Mouse (Mus musculus) CD4-positive, CD25-positive, alpha-beta regulatory T cell, adult 4 months (primary cell): ENCODE results near the gene Ppp2r3a. TPM values are rescaled to one million over a fixed set of nuclear protein-coding genes. Genes with fewer than 3 reads are reported as not detected.

Experiments
- ATAC-seq: one replicate; pipeline ENCODE4 v1.8.0; 2017
- polyA plus RNA-seq, 2 experiments: library from polyadenylated mRNA; unstranded; fragments of 100-300 nt; shearing (Covaris generic); gene quantifications; one replicate each; pipeline ENCODE4 v1.2.1; 2017

Ppp2r3a gene
- 1 to 10 TPM; 1.7 to 2.4 TPM for polyA plus RNA-seq

- ATAC-seq: peak; percentile 72
These were observed at the start of gene Ppp2r3a for GRCm38 (mm10) chr9:101251644-101252337. Gene Ppp2r3a, minus strand, starts transcription at chr9:101251795.

DNA sequence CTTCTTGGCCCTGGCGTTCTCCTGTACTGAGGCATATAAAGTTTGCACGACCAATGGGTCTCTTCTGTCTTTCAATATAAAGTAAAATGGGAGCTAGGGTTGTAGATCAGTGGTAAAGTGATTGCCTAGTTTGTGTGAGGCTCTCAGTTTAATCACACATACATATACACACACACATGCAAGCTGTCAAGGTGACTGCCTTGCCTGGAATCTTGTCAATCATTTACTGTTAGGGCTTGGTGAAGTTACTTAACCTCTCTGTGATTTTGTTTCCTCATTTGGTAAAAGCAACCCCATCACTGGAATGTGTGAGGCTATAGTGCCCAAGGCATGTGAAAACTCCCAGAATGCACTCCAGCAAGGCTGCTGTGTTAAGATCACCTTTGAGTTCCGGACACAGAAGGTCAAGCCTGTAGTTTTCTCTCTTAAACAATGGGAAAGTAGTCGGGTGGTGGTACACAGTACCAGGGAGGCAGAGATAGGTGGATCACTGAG, 48.9 kb upstream of the Ppp2r3a start:
- no peak for ATAC-seq

- ATAC-seq: no peak
These were observed 40.4 kb upstream of the Ppp2r3a start for GRCm38 (mm10) chr9:101291676-101292660.

- no peak for ATAC-seq
These were observed 39.3 kb upstream of the Ppp2r3a start for GRCm38 (mm10) chr9:101290876-101291275.

- no peak for ATAC-seq
These were observed 38.2 kb upstream of the Ppp2r3a start for GRCm38 (mm10) chr9:101289750-101290149.

- no peak for ATAC-seq
These were observed 37.5 kb upstream of the Ppp2r3a start for GRCm38 (mm10) chr9:101288901-101289647.

DNA sequence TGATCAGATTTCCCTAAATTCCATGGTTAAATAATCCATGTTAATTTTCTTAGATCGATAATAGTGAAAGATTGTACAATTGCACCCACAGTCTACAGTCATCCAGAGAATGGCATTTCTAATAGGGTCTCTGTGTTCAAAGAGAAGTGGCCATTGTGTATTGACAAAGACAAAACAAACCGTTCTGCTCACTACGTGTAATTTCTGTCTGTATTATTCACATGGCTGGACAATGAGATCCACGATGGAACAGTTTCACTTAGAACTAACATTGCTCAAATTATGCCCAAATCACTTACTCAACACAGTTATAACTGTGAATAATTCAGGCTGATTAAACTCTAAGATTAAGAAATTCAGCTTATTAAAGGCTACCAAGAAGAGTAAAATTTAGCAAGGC, 35.2 kb upstream of the Ppp2r3a start:
- no peak for ATAC-seq

- no peak for ATAC-seq
These were observed 32.5 kb upstream of the Ppp2r3a start for GRCm38 (mm10) chr9:101284049-101284448.

- no peak for ATAC-seq
These were observed 31.1 kb upstream of the Ppp2r3a start for GRCm38 (mm10) chr9:101282651-101283050.

DNA sequence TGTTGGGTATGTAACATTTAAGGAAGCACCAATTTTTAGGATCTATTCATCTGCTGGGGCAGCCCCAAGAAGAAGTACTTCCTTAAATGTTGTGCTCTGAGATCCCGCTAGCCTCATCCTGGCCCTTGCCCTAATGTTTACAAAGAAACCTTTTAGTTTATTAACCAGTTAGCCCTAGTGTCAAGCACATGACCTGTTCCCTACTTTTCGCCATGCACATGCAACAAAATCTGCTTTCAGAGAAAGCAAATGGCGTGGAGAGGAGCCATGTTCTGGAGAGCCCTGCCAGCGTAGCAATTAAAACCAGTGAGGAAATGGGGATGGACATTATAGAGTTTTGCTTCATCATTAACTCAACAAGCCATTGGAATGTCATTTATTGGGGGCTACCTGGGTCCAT, 30.3 kb upstream of the Ppp2r3a start:
- ATAC-seq: no peak

DNA sequence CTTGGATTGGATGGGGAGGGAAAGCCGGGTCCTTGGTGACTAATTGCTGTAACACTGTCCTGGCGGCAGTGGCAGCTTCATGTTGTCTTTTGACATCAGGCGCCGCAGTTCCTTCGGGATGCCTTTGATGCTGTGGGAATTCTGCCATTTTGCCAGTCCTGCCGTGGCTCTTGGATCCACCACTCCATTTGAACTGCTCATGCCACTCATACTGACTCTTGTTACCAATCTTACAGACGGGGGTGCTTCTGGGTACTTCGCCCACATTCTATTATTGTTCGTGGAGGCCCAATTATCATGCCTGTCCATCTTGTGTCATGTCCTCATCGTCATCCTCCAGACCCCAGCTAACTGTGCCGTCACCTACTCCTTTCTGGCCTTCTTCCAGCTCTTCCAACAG, 29.7 kb upstream of the Ppp2r3a start:
- ATAC-seq: no peak

GRCm38 (mm10) chr9:101280867-101281266, 29.3 kb upstream of the Ppp2r3a start:
- no peak for ATAC-seq

- no peak for ATAC-seq
These were observed 28.6 kb upstream of the Ppp2r3a start for GRCm38 (mm10) chr9:101280211-101280610.

- no peak for ATAC-seq
These were observed 21.1 kb upstream of the Ppp2r3a start for GRCm38 (mm10) chr9:101272715-101273114.

DNA sequence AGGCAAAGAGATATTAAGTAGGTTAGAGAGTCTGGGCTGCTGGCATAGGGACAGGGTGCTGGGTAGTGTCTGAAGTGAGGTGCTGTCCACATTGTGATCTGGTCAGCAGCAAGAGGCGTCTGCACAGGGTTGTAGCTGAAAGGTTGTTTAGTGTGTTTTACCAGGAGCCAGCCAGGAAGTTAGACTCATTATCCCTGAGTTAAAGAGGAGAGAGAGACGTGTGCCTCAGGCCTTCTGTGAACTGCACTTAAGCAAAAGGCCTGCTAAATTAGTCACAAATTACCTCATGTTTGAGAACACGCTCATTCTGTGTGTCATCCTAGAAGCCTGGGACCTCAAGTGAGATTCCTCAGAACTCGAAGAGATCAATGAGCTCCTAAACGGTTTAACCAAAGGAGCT, 18.4 kb upstream of the Ppp2r3a start:
- ATAC-seq: no peak

DNA sequence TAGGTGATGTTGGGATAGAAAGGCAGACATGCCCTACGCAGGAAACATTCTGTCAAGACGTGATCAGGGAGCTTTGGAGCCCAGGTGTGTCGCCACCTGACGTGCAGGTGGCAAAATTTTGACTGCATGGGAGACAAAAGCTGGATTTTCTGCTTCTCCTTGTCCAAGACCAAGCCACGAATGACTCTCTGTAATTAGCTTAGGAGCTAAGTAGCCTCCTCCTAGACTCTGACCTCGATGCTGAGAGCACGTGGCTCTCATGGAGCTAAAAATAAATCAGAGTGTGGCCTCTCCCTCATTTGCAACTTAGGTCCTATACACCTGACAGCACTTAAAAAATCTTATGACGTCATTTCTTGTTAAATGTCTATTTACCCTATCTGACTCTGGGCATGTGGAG, 14.4 kb upstream of the Ppp2r3a start:
- no peak for ATAC-seq

DNA sequence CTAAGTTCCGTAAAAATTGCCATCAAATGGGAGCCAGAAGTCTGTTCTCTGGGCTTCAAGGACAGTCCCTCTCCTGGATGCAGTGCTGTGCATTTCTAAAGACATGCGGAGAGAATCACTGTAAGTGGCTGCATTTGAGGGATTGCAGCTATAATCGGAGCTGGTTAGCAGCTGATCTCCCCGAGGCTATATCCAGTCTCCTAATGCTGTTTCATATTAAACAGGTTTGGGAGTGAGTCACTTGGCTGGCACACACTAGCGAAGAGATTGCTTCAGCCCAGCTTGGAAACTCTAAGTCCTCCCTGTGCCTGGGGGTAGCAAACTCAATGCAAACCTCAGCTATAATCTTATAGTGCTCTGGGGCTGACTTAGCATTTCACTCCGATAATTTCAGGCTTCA, 14.0 kb upstream of the Ppp2r3a start:
- no peak for ATAC-seq

GRCm38 (mm10) chr9:101262815-101263214, 11.2 kb upstream of the Ppp2r3a start:
- no peak for ATAC-seq

DNA sequence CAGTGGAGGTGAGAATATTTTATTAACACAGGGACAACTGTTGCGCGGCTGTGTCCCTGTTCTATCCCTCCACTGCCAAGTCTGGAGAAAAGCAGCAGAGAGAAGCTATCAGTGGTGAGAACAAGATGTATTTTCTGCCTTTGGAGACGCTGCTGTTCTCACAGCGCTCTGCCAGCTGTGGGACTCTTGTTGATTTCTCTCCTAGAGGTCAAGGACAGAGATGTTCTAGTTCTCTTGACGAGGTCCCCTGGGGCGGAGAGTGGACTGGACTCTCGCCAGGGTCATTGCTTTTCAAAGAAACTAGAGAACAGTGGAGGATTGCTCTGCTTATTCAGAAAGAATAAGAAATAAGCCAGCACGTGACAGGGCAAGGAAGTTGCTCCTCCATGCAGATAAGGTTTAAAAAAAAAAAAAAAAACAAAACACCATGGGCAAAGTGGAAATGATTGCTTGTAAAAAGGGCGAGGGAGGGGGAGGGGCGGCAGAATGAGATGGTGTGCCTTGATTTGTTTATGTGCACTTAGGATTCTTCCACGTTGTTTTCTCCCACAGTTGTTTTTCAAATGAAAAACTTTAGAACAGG, 10.5 kb upstream of the Ppp2r3a start:
- ATAC-seq: no peak

DNA sequence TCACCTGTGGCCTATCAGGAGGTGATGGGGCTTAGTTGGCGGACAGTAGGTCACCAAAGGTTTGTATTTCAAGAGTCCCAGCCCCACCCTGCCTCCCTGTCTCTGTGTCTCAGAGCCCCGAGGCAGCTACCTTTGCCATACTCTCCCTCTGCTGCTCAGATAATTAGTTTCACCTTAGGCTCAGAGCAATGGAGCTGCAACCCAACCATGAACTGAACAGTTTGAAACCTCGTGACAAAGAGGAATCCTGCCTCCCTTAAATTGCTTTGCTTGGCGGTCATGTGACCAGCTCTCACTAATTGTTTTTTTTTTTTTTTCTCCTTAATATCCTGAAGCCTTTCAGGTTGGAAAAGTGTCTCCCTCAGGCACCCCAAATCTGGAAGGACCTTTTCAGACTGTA, 9.8 kb upstream of the Ppp2r3a start:
- ATAC-seq: no peak

DNA sequence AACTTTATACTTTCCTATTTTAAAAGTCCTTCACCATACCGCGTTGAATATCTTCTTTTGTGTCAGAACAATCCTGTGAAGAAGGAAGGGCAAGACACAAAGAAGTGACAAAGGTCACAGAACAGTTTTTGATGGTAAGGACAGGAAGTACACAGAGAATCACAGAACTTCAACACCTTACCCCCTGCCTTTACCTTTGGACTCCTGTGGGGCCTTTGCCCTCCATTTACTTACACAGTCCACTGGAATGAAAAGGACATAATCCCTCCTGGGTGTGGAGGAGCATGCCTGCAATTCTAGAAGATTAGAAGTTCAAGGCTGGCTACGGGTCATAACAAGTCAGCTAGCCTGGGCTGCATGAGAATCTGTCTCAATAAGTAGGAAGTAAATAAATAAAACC, 1.5 kb upstream of the Ppp2r3a start:
- no peak for ATAC-seq

- ATAC-seq: no peak
These were observed 946 bp upstream of the Ppp2r3a start for GRCm38 (mm10) chr9:101252541-101252940.
